Mouse (Mus musculus) cortical plate, adult 2 months (tissue): ENCODE results near the gene Pbx1.

Source experiments
- CTCF ChIP-seq: fragments of 200-500 bp; IDR thresholded peaks from 2 replicates; pipeline ENCODE4 v1.5.1; 2011; ENCODE audit warnings: mild to moderate bottlenecking, control low read depth, low read length; ENCODE audit not compliant: insufficient read depth; ENCODE audit errors: extremely low read depth
- POLR2A ChIP-seq: fragments of 200-500 bp; IDR thresholded peaks from 2 replicates; pipeline ENCODE4 v1.6.1; 2011; ENCODE audit warnings: mild to moderate bottlenecking, low read length, control low read depth; ENCODE audit not compliant: insufficient read depth; ENCODE audit errors: extremely low read depth

- no peak for TF ChIP-seq CTCF
- no peak for TF ChIP-seq POLR2A
Observed at GRCm38 (mm10) chr1:168312710-168313447, 119.2 kb downstream of the Pbx1 start.
